Mouse (Mus musculus): ENCODE results near the gene Popdc2. TPM values are rescaled to one million over a fixed set of nuclear protein-coding genes. Genes with fewer than 3 reads are reported as not detected.

Popdc2 gene
- polyA plus RNA-seq, 1 experiment from 2014 or later, result 20.3 TPM

DNA sequence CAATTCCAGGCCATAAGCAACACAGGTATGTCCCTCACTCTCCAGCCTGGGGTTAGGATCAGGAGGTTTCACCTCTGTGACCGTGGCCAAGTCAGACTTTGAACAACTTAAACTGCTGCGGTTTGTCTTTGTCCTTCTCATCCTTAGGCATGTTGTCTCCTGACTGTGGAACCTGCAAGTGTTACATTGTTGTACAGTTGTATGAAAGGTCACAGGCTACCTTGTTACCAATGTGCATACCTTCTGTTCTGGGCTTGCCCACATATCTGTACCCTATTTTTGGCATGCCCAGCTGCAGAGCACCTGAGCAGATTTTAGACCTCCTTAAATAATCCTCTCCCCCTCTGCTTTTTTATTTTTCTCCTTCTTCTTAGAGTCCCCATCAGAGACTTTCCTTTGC is 2.8 kb upstream of the Popdc2 start:
- peaks cover 43% of the 10 kb centered on the region for H3K4me1 ChIP-seq
- no peak overlapping the region for H3K4me3 ChIP-seq
- H3K4me2 ChIP-seq, result no peak overlapping the region
- WGBS (ENCODE audit: insufficient replicate concordance), result 84% methylated on average over 2 of the region's 2 CpGs
- H3K27ac ChIP-seq, result no peak overlapping the region
- peaks cover 30% of the 10 kb centered on the region for H3K36me3 ChIP-seq
- H3K9me3 ChIP-seq (replicated peaks), result no peaks in the 10 kb centered on the region
- no peak overlapping the region for H3K9ac ChIP-seq
- H3K27me3 ChIP-seq (replicated peaks), result no peaks in the 10 kb centered on the region
- no peak for ATAC-seq

DNA sequence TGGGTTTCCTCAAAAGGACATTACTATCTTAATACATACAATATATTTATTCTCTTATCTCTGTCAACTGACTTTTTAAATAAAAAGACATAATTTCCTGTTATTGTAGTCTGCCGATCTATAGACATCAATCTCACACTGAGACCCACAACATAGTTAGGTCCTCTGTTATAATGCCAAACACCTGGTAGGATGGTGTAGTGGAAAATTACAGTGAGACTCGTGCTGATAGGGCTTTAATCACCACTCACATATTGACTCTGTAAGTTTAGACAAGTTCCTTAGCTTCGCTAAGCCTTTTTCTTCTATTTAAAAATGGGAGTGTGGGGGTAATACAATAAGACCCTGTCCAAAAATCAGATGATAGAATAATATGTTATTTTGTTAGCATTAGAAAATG is 2.2 kb upstream of the Popdc2 start:
- WGBS (ENCODE audit: insufficient replicate concordance), result 58% methylated on average over 3 of the region's 3 CpGs
- peaks cover 42% of the 10 kb centered on the region for H3K4me1 ChIP-seq
- ATAC-seq, result no peak
- no peaks in the 10 kb centered on the region for H3K27me3 ChIP-seq (replicated peaks)
- H3K36me3 ChIP-seq, result peaks cover 26% of the 10 kb centered on the region
- H3K27ac ChIP-seq, result no peak overlapping the region
- H3K4me3 ChIP-seq, result no peak overlapping the region
- H3K9ac ChIP-seq, result no peak overlapping the region
- no peak overlapping the region for H3K4me2 ChIP-seq
- no peaks in the 10 kb centered on the region for H3K9me3 ChIP-seq (replicated peaks)

- H3K4me2 ChIP-seq, result no peak overlapping the region
- no peak overlapping the region for H3K4me3 ChIP-seq
- WGBS (ENCODE audit: insufficient replicate concordance), result 50% methylated on average over 2 of the region's 2 CpGs
- H3K27ac ChIP-seq, result no peak overlapping the region
- no peaks in the 10 kb centered on the region for H3K27me3 ChIP-seq (replicated peaks)
- no peaks in the 10 kb centered on the region for H3K9me3 ChIP-seq (replicated peaks)
- H3K4me1 ChIP-seq, result peaks cover 46% of the 10 kb centered on the region
- H3K9ac ChIP-seq, result no peak overlapping the region
- no peak for ATAC-seq
- peaks cover 25% of the 10 kb centered on the region for H3K36me3 ChIP-seq
These were observed 1.7 kb upstream of the Popdc2 start for GRCm38 (mm10) chr16:38360317-38360716.

- Histone ChIP-seq H3K4me1 (peaks cover 58% of the 10 kb centered on the region), H3K4me2 (peak overlapping the region; percentile 14), H3K36me3 (peaks cover 4% of the 10 kb centered on the region; the same call in 1 of the 2 replicates), H3K27me3 (replicated peaks) (no peaks in the 10 kb centered on the region), H3K4me3 (no peak overlapping the region), H3K9ac (peak overlapping the region; percentile 10; the same call in 1 of the 2 replicates), H3K9me3 (replicated peaks) (no peaks in the 10 kb centered on the region), H3K27ac (no peak overlapping the region)
- no peak for ATAC-seq
- 64% methylated on average over 20 of the region's 20 CpGs for WGBS (ENCODE audit: insufficient replicate concordance)
These were observed 665 bp downstream of the Popdc2 start for GRCm38 (mm10) chr16:38362493-38363255.

GRCm38 (mm10) chr16:38363256-38363595 is 1.2 kb downstream of the Popdc2 start:
- H3K4me2 ChIP-seq, result no peak overlapping the region
- H3K9ac ChIP-seq, result 0 out of 2 replicates have a peak overlapping the region, but pooled peaks have one; percentile 10
- WGBS (ENCODE audit: insufficient replicate concordance), result 34% methylated on average over 3 of the region's 3 CpGs

DNA sequence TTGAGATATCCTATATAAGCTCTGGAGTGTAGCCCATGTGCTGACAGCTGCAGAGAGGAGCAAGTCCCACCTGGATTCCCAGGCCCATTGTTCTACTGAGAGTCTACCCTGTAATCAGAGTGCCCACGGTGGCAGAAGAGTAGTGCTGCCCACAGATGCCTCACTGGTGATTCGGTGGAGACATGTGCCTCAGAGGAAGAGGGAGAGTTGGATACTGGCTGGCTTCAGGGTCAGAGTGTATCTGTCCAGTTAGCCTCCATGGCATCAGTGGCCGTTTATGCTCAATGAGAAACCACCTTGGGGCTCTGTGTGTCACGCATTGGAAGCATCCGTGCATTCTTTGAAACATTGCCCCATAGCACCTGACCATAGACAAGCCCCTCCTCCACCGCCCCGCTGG is 1.6 kb downstream of the Popdc2 start:
- Histone ChIP-seq H3K4me3 (no peak overlapping the region), H3K27me3 (replicated peaks) (no peaks in the 10 kb centered on the region), H3K4me2 (no peak overlapping the region), H3K36me3 (no peaks in the 10 kb centered on the region), H3K27ac (no peak overlapping the region), H3K4me1 (peaks cover 65% of the 10 kb centered on the region), H3K9ac (no peak overlapping the region), H3K9me3 (replicated peaks) (no peaks in the 10 kb centered on the region)
- no peak for ATAC-seq
- WGBS (ENCODE audit: insufficient replicate concordance), result 38% methylated on average over 7 of the region's 7 CpGs

More at GRCm38 (mm10) chr16:38363256-38363595, 1.2 kb downstream of the Popdc2 start:
- no peak for ATAC-seq
- Histone ChIP-seq H3K27ac (no peak overlapping the region), H3K4me3 (no peak overlapping the region), H3K9me3 (replicated peaks) (no peaks in the 10 kb centered on the region), H3K4me1 (peaks cover 60% of the 10 kb centered on the region), H3K27me3 (replicated peaks) (no peaks in the 10 kb centered on the region), H3K36me3 (no peaks in the 10 kb centered on the region)

GRCm38 (mm10) chr16:38365390-38365789 is 3.4 kb downstream of the Popdc2 start:
- 0 out of 2 replicates have a peak overlapping the region, but pooled peaks have one; percentile 2 for H3K27ac ChIP-seq
- H3K9me3 ChIP-seq (replicated peaks), result no peaks in the 10 kb centered on the region
- 85% methylated on average over 10 of the region's 10 CpGs for WGBS (ENCODE audit: insufficient replicate concordance)
- no peak overlapping the region for H3K9ac ChIP-seq
- H3K4me2 ChIP-seq, result no peak overlapping the region
- ATAC-seq, result no peak
- peaks cover 75% of the 10 kb centered on the region for H3K4me1 ChIP-seq
- H3K27me3 ChIP-seq (replicated peaks), result no peaks in the 10 kb centered on the region
- H3K4me3 ChIP-seq, result no peak overlapping the region
- H3K36me3 ChIP-seq, result no peaks in the 10 kb centered on the region

DNA sequence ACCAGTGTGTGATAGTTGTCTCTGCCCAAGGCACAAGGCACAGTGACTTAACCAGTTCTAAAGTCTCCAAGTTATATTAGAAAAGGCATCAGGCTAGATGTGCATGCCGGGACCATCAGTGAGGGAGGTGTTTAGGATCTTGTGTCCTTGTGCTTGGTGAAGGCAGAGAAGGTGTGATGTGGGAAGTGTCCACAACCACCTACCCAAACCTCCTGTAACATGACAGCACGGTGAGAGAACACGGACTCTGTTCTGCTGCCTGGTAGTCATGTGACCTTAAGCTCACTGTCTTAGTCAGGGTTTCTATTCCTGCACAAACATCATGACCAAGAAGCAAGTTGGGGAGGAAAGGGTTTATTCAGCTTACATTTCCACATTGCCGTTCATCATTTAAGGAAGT is 4.2 kb downstream of the Popdc2 start:
- Histone ChIP-seq H3K9me3 (replicated peaks) (no peaks in the 10 kb centered on the region), H3K27ac (no peak overlapping the region), H3K4me2 (no peak overlapping the region; the same call in 1 of the 2 replicates), H3K4me3 (no peak overlapping the region), H3K4me1 (peaks cover 82% of the 10 kb centered on the region), H3K27me3 (replicated peaks) (no peaks in the 10 kb centered on the region), H3K36me3 (no peaks in the 10 kb centered on the region), H3K9ac (no peak overlapping the region)
- no peak for ATAC-seq
- 72% methylated on average over 4 of the region's 4 CpGs for WGBS (ENCODE audit: insufficient replicate concordance)

DNA sequence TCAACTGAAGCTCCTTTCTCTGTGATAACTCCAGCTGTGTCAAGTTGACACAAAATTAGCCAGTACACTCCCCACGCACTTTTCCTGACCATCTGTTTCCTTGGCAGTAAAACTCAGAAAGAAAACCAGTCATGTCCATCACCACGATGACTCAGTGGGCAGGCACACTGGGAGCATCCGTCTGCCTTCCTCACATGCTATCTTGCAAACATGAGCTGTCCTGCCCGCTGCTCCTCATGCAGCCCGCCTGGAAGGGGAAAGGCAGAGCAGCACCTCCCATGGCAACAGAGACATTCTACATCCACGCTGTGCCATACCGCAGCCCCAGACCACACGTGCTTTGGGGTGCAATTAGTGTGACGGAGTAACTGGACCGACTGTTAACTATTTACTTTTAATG is 6.3 kb downstream of the Popdc2 start:
- Histone ChIP-seq H3K9me3 (replicated peaks) (no peaks in the 10 kb centered on the region), H3K27ac (peak overlapping the region; percentile 96), H3K4me1 (peaks cover 78% of the 10 kb centered on the region), H3K4me2 (peak overlapping the region; percentile 32), H3K4me3 (no peak overlapping the region), H3K36me3 (no peaks in the 10 kb centered on the region), H3K27me3 (replicated peaks) (no peaks in the 10 kb centered on the region), H3K9ac (peak overlapping the region; percentile 2; the same call in 1 of the 2 replicates)
- no peak for ATAC-seq
- 45% methylated on average over 10 of the region's 10 CpGs for WGBS (ENCODE audit: insufficient replicate concordance)

GRCm38 (mm10) chr16:38369000-38369399 is 7.0 kb downstream of the Popdc2 start:
- no peak for ATAC-seq
- Histone ChIP-seq H3K9ac (no peak overlapping the region), H3K36me3 (peaks cover 1% of the 10 kb centered on the region; the same call in 1 of the 2 replicates), H3K4me2 (no peak overlapping the region), H3K9me3 (replicated peaks) (no peaks in the 10 kb centered on the region), H3K27me3 (replicated peaks) (no peaks in the 10 kb centered on the region), H3K4me1 (peaks cover 78% of the 10 kb centered on the region), H3K4me3 (no peak overlapping the region), H3K27ac (peak overlapping the region; percentile 96)
- 87% methylated on average over 7 of the region's 7 CpGs for WGBS (ENCODE audit: insufficient replicate concordance)

DNA sequence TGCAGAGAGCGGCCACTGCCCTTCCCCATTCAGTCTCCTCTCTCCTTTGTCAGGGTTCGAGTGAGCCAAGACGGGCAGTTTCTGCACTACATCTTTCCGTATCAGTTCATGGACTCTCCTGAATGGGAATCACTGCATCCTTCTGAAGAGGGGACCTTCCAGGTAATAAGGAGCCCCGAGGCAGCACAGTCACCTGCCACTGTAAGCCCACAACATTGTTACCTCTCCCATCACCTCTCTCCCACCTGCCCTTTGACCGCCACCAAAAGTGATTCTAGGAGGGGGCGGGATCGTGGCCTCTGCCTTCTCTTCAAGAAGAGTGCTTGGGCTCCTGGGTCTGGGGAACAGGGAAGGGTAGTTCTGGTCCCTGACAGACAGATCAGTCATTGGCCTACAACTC is 7.4 kb downstream of the Popdc2 start:
- H3K27ac ChIP-seq, result peak overlapping the region; percentile 96
- H3K9ac ChIP-seq, result no peak overlapping the region
- peaks cover 4% of the 10 kb centered on the region; the same call in 1 of the 2 replicates for H3K36me3 ChIP-seq
- H3K4me1 ChIP-seq, result peaks cover 79% of the 10 kb centered on the region
- no peaks in the 10 kb centered on the region for H3K9me3 ChIP-seq (replicated peaks)
- no peak overlapping the region for H3K4me3 ChIP-seq
- no peak overlapping the region for H3K4me2 ChIP-seq
- WGBS (ENCODE audit: insufficient replicate concordance), result 82% methylated on average over 8 of the region's 8 CpGs
- no peaks in the 10 kb centered on the region for H3K27me3 ChIP-seq (replicated peaks)
- no peak for ATAC-seq

DNA sequence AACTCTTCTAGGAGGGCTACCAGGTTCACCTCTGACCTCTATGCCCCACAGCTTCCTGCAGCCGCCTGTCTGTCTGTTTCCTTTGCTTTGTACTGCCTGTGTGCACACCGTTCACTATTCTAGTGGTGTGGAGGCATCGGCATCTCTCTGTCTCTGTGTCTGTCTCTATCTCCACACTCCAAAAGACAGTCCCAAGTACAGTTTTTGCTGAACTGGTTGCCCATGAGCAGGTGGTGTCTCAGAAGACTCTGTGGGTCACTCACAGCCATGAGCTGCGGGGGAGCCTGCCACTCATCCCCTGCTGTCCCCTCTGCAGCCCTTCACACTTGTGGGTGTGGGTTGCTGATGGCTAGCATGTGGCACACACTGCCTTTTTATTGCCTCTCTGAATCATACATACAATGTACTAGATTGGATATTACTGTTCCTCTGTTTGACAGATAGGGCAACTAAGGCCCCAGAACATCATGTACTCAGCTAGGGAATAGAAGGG is 8.0 kb downstream of the Popdc2 start:
- Histone ChIP-seq H3K27me3 (replicated peaks) (no peaks in the 10 kb centered on the region), H3K9ac (peak overlapping the region; percentile 55; the same call in 1 of the 2 replicates), H3K36me3 (peaks cover 4% of the 10 kb centered on the region; the same call in 1 of the 2 replicates), H3K9me3 (replicated peaks) (no peaks in the 10 kb centered on the region), H3K4me1 (peaks cover 80% of the 10 kb centered on the region), H3K4me2 (no peak overlapping the region), H3K27ac (peak overlapping the region; percentile 96), H3K4me3 (no peak overlapping the region)
- ATAC-seq, result no peak
- WGBS (ENCODE audit: insufficient replicate concordance), result 73% methylated on average over 4 of the region's 4 CpGs
